Mouse (Mus musculus) heart, adult 2 months (tissue): ENCODE measurements around the gene Itpkb.

ENCODE experiments used
- CTCF ChIP-seq: fragments of 200-600 bp; IDR thresholded peaks from 2 replicates; pipeline ENCODE4 v1.8.1; 2022; ENCODE audit warnings: antibody characterized with exemption, mild to moderate bottlenecking, moderate library complexity
- EP300 ChIP-seq: fragments of 200-500 bp; IDR thresholded peaks from 2 replicates; pipeline ENCODE4 v1.6.1; 2011; ENCODE audit warnings: low read depth, low read length, control low read depth; ENCODE audit not compliant: insufficient read depth
- POLR2A ChIP-seq: fragments of 200-500 bp; IDR thresholded peaks from 2 replicates; pipeline ENCODE4 v1.6.1; 2011; ENCODE audit warnings: mild to moderate bottlenecking, low read depth, low read length, control low read depth; ENCODE audit not compliant: insufficient read depth

DNA sequence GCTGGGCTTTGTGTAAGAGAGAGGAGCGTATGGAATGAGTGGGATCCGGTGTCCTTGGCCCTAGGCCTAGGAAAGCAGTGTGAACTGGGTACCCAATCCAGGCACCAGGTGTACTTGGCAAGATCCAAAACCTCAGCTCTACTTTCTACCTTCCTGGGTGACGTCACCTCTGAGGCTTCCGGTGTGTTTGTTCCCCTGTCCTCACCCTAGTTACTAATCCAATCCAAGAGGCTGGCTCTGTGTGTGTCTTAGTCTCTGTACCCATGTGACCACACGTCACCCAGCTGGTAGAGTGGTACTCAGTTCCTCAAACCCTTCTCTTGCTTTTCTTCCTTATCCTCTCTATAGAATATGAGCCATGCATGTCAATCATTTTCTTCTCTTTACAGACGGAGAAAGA lies 71.4 kb downstream of the Itpkb start:
- TF ChIP-seq POLR2A (no peak), CTCF (no peak), EP300 (0 out of 2 replicates have a peak, but pooled peaks have one; percentile 36)
